Mouse (Mus musculus) bone marrow macrophage, adult 2 months (primary cell): ENCODE data around the gene Ak1.

Experiments
- CTCF ChIP-seq: IDR thresholded peaks from 2 replicates; pipeline ENCODE4 v1.5.1; 2012; ENCODE audit warnings: low read depth, mild to moderate bottlenecking, low read length, moderate library complexity
- POLR2A ChIP-seq: IDR thresholded peaks from 2 replicates; pipeline ENCODE4 v1.6.1; 2012; ENCODE audit warnings: mild to moderate bottlenecking, low read depth, low read length, borderline replicate concordance

DNA sequence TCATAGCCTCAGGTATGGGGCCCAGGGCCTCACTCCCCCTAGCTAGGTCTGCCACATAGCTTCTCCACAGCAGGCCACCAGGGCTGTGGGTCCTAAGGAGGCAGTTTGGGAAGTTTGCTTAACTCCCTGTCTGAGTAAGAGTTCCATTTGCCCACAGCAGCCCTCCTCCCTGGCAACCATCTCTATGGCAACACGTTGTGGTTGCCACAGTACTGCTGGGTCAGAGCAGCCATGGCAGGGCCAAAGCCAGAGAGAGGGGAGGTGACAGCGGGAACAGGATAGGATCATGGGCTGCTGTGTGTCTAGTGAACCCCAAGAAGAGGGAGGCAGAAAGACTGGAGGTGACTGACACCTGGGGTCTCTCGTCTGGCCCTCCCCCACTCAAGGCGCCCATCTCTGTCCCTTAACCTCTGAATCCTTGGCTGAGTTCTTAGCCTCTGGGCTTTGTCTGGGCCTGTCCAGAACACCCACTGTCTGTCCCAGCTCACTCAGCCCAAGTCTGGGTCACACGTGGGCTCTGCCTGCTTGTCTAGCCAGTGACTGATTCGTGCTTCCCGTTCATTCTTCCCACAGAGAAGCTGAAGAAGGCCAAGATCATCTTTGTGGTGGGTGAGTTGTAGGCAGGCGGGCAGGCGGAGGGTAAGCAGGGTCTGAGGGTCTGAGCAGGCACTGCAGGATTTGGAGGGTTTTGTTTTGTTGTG is 7.9 kb downstream of the Ak1 start:
- no peak for TF ChIP-seq CTCF
- no peak for TF ChIP-seq POLR2A
